8 mouse cellular contexts compared by ENCODE assay signal in genomic region chr7:47007818-47008167, GRCm38 (mm10). TPM values are rescaled to one million over a fixed set of nuclear protein-coding genes. Genes with fewer than 3 reads are reported as not detected.
DNase-seq lines count a peak whose midpoint lies in the region; ATAC-seq lines count a peak whose summit lies in the region.

No protein-coding gene starts in this region.

- H3K27ac ChIP-seq in embryonic facial prominence, embryonic 14.5 days (replicated peaks; ENCODE audit: low read depth, low read length): peak overlapping the region; percentile 92
- no peak overlapping the region for H3K27ac ChIP-seq in limb, embryonic 11.5 days (replicated peaks; ENCODE audit: low read depth, low read length)
- H3K27ac ChIP-seq in neural tube, embryonic 14.5 days (ENCODE audit: low read depth, low read length): peak overlapping the region; percentile 66

- H3K9me3 ChIP-seq in embryonic facial prominence, embryonic 14.5 days (ENCODE audit: control insufficient read depth, low read length): no peaks in the 10 kb centered on the region
- no peaks in the 10 kb centered on the region for H3K9me3 ChIP-seq in limb, embryonic 11.5 days (ENCODE audit: control insufficient read depth, low read length)
- no peaks in the 10 kb centered on the region for H3K9me3 ChIP-seq in neural tube, embryonic 14.5 days (ENCODE audit: control insufficient read depth, low read length)

- no peaks in the 10 kb centered on the region for H3K27me3 ChIP-seq in embryonic facial prominence, embryonic 14.5 days (replicated peaks; ENCODE audit: control insufficient read depth, insufficient read depth, low read length)
- no peaks in the 10 kb centered on the region for H3K27me3 ChIP-seq in limb, embryonic 11.5 days (ENCODE audit: control insufficient read depth, insufficient read depth, low read length)
- no peaks in the 10 kb centered on the region for H3K27me3 ChIP-seq in neural tube, embryonic 14.5 days (ENCODE audit: control insufficient read depth, insufficient read depth, low read length)

- peaks cover 17% of the 10 kb centered on the region for H3K4me1 ChIP-seq in embryonic facial prominence, embryonic 14.5 days (ENCODE audit: control insufficient read depth, insufficient read depth, low read length)
- H3K4me1 ChIP-seq in limb, embryonic 11.5 days (ENCODE audit: control insufficient read depth, insufficient read depth, low read length): peaks cover 5% of the 10 kb centered on the region; the same call in 1 of the 2 replicates
- H3K4me1 ChIP-seq in neural tube, embryonic 14.5 days (ENCODE audit: control insufficient read depth, insufficient read depth, low read length): peaks cover 26% of the 10 kb centered on the region

- peak overlapping the region; percentile 91 for H3K4me2 ChIP-seq in embryonic facial prominence, embryonic 14.5 days (ENCODE audit: low read depth, low read length)
- peak overlapping the region; percentile 73 for H3K4me2 ChIP-seq in limb, embryonic 11.5 days (ENCODE audit: low read depth, severe bottlenecking)
- peak overlapping the region; percentile 61 for H3K4me2 ChIP-seq in neural tube, embryonic 14.5 days (ENCODE audit: low read depth, low read length)

- peak overlapping the region; percentile 84 for H3K4me3 ChIP-seq in embryonic facial prominence, embryonic 14.5 days (ENCODE audit: low read depth, low read length)
- peak overlapping the region; percentile 57 for H3K4me3 ChIP-seq in limb, embryonic 11.5 days (ENCODE audit: low read depth, low read length)
- H3K4me3 ChIP-seq in neural tube, embryonic 14.5 days (ENCODE audit: low read depth, low read length): peak overlapping the region; percentile 55

- 0% methylated on average over 22 of the region's 25 CpGs for WGBS in embryonic facial prominence, embryonic 14.5 days
- WGBS in limb, embryonic 11.5 days: 0% methylated on average over 25 of the region's 25 CpGs
- WGBS in neural tube, embryonic 14.5 days: under 1% methylated on average over 25 of the region's 25 CpGs

- ATAC-seq in cerebellum, adult (ENCODE audit: insufficient number of reproducible peaks, low FRiP score, low TSS enrichment): peak; percentile 56; the same call in 1 of the 2 replicates
- peak; percentile 70 for ATAC-seq in embryonic facial prominence, embryonic 14.5 days (ENCODE audit: low read depth)
- ATAC-seq in limb, embryonic 11.5 days (ENCODE audit: insufficient number of reproducible peaks, low FRiP score, low TSS enrichment, low read depth): peak; percentile 54
- peak; percentile 64 for ATAC-seq in neural tube, embryonic 14.5 days (ENCODE audit: low read depth)

- DNase-seq in cerebellum, postnatal 4 days (ENCODE audit: low spot score in 2 of 2): no peak
- DNase-seq in 3T3-L1 (ENCODE audit: low read depth, low spot score): peak; percentile 76
- DNase-seq in embryonic facial prominence, embryonic 14.5 days (ENCODE audit: low spot score): peak; percentile 89
- no peak for DNase-seq in limb, embryonic 11.5 days (ENCODE audit: low spot score)
- DNase-seq in left cerebral cortex, postnatal 14 days (ENCODE audit: low spot score in 2 of 2): no peak
- DNase-seq in urinary bladder, postnatal 10 days (ENCODE audit: low spot score): no peak

- H3K9ac ChIP-seq in embryonic facial prominence, embryonic 14.5 days (ENCODE audit: low read depth, low read length): peak overlapping the region; percentile 85
- H3K9ac ChIP-seq in limb, embryonic 11.5 days (ENCODE audit: low read length): peak overlapping the region; percentile 49
- peak overlapping the region; percentile 58 for H3K9ac ChIP-seq in neural tube, embryonic 14.5 days (replicated peaks; ENCODE audit: low read depth, low read length)

- intact Hi-C loops in left cerebral cortex, postnatal 14 days (cut with DNase I): no loop called here

- no peaks in the 10 kb centered on the region for H3K36me3 ChIP-seq in embryonic facial prominence, embryonic 14.5 days (ENCODE audit: control insufficient read depth, insufficient read depth, low read length)
- H3K36me3 ChIP-seq in limb, embryonic 11.5 days (ENCODE audit: control insufficient read depth, insufficient read depth, low read length): no peaks in the 10 kb centered on the region
- H3K36me3 ChIP-seq in neural tube, embryonic 14.5 days (ENCODE audit: control insufficient read depth, insufficient read depth, low read length): no peaks in the 10 kb centered on the region

RNA-seq across cellular contexts. Expression of gene Spty2d1, which starts 0.4 kb away (rescaled TPM):
- 22.1 and 23.1 TPM in 2 replicates for polyA plus RNA-seq in embryonic facial prominence, embryonic 14.5 days (2014; fragmentation: Nextera tagmentation; extraction: Ambion mirVana)
- 12.2 and 14.0 TPM in 2 replicates for polyA plus RNA-seq in limb, embryonic 11.5 days (2014; fragmentation: Nextera tagmentation; extraction: Ambion mirVana)
- polyA plus RNA-seq in neural tube, embryonic 14.5 days (2014; fragmentation: Nextera tagmentation; extraction: Ambion mirVana): 7.1 and 10.0 TPM in 2 replicates
- total RNA-seq in left cerebral cortex, postnatal 14 days (2021): 10 to 100 TPM; 10.6 to 11.0 TPM

RNA-seq across cellular contexts. Expression of gene Gm9999, which starts 24.4 kb away (rescaled TPM):
- polyA plus RNA-seq in embryonic facial prominence, embryonic 14.5 days (2014; fragmentation: Nextera tagmentation; extraction: Ambion mirVana): not detected in 2 replicates
- polyA plus RNA-seq in limb, embryonic 11.5 days (2014; fragmentation: Nextera tagmentation; extraction: Ambion mirVana): not detected in 2 replicates
- polyA plus RNA-seq in neural tube, embryonic 14.5 days (2014; fragmentation: Nextera tagmentation; extraction: Ambion mirVana): not detected in 2 replicates
- not detected for total RNA-seq in left cerebral cortex, postnatal 14 days (2021)

RNA-seq across cellular contexts. Expression of gene Tmem86a, which starts 42.6 kb away (rescaled TPM):
- 19.6 and 25.9 TPM in 2 replicates for polyA plus RNA-seq in embryonic facial prominence, embryonic 14.5 days (2014; fragmentation: Nextera tagmentation; extraction: Ambion mirVana)
- polyA plus RNA-seq in limb, embryonic 11.5 days (2014; fragmentation: Nextera tagmentation; extraction: Ambion mirVana): 8.2 and 9.8 TPM in 2 replicates
- polyA plus RNA-seq in neural tube, embryonic 14.5 days (2014; fragmentation: Nextera tagmentation; extraction: Ambion mirVana): 15.4 and 19.3 TPM in 2 replicates
- 10 to 100 TPM; 17.4 to 18.8 TPM for total RNA-seq in left cerebral cortex, postnatal 14 days (2021)

RNA-seq across cellular contexts. Expression of gene Uevld, which starts 49.5 kb away (rescaled TPM):
- polyA plus RNA-seq in embryonic facial prominence, embryonic 14.5 days (2014; fragmentation: Nextera tagmentation; extraction: Ambion mirVana): 9.7 and 11.0 TPM in 2 replicates
- polyA plus RNA-seq in limb, embryonic 11.5 days (2014; fragmentation: Nextera tagmentation; extraction: Ambion mirVana): 14.3 and 15.2 TPM in 2 replicates
- polyA plus RNA-seq in neural tube, embryonic 14.5 days (2014; fragmentation: Nextera tagmentation; extraction: Ambion mirVana): 5.2 and 5.5 TPM in 2 replicates
- 1 to 10 TPM; 9.6 to 10.0 TPM for total RNA-seq in left cerebral cortex, postnatal 14 days (2021)

Comparison
In these comparisons a context has a peak if more than half of its experiments do, and no peak if none do; other contexts are left out.
1. DNase-seq: peak in 3T3-L1 (single experiment) and embryonic facial prominence, embryonic 14.5 days (single experiment); none in cerebellum, postnatal 4 days (0 of 2), limb, embryonic 11.5 days (single experiment), left cerebral cortex, postnatal 14 days (0 of 2) and urinary bladder, postnatal 10 days (single experiment).
2. Peak in every context shown above with its lines, with median percentiles within 50 percentile points of each other: ATAC-seq, H3K4me2 ChIP-seq, H3K4me3 ChIP-seq and H3K9ac ChIP-seq.